Mouse (Mus musculus): Measurements from ENCODE around the gene Pten. TPM values are rescaled to one million over a fixed set of nuclear protein-coding genes. Genes with fewer than 3 reads are reported as not detected.
"Not testable (repeated sequence)": the region's sequence is repeated elsewhere in the genome, so short reads cannot be mapped to it uniquely, and the experiment has no call there.

The Pten gene
- polyA plus RNA-seq, 1 experiment from 2014 or later: 6.6 TPM

- Histone ChIP-seq H3K9me3 (ENCODE audit: control insufficient read depth, low read length) (no peaks in the 10 kb centered on the region), H3K9ac (ENCODE audit: low read depth, low read length) (no peak overlapping the region), H3K36me3 (ENCODE audit: control insufficient read depth, insufficient read depth, low read length) (0 out of 2 replicates have a peak, but pooled peaks cover 2% of the 10 kb centered on the region), H3K4me2 (no peak overlapping the region), H3K4me1 (replicated peaks; ENCODE audit: control insufficient read depth, insufficient read depth, low read length) (no peaks in the 10 kb centered on the region; the same call in 1 of the 2 replicates), H3K4me3 (ENCODE audit: low read depth, low read length) (no peak overlapping the region), H3K27me3 (replicated peaks; ENCODE audit: control insufficient read depth, insufficient read depth, low read length) (no peaks in the 10 kb centered on the region), H3K27ac (ENCODE audit: low read depth, low read length) (no peak overlapping the region)
- DNase-seq (ENCODE audit: low spot score) (no peak), ATAC-seq (replicated peaks; ENCODE audit: low FRiP score) (no peak)
- WGBS: 87% methylated on average over 5 of the region's 5 CpGs
Observed at GRCm38 (mm10) chr19:32781305-32782071, 24.2 kb downstream of the Pten start.

GRCm38 (mm10) chr19:32787388-32787787 is 30.1 kb downstream of the Pten start:
- not testable (repeated sequence) for ATAC-seq (replicated peaks; ENCODE audit: low FRiP score); H3K4me3 ChIP-seq (ENCODE audit: low read depth, low read length); H3K27ac ChIP-seq (ENCODE audit: low read depth, low read length); H3K9ac ChIP-seq (ENCODE audit: low read depth, low read length); H3K27me3 ChIP-seq (replicated peaks; ENCODE audit: control insufficient read depth, insufficient read depth, low read length); H3K4me2 ChIP-seq; DNase-seq (ENCODE audit: low spot score); H3K36me3 ChIP-seq (ENCODE audit: control insufficient read depth, insufficient read depth, low read length); H3K9me3 ChIP-seq (ENCODE audit: control insufficient read depth, low read length)
- peaks cover 15% of the 10 kb centered on the region for H3K4me1 ChIP-seq (replicated peaks; ENCODE audit: control insufficient read depth, insufficient read depth, low read length)
- WGBS: 46% methylated on average over 4 of the region's 4 CpGs

- 68% methylated on average over 3 of the region's 3 CpGs for WGBS
- H3K4me2 ChIP-seq; DNase-seq (ENCODE audit: low spot score); H3K9me3 ChIP-seq (ENCODE audit: control insufficient read depth, low read length); H3K27me3 ChIP-seq (replicated peaks; ENCODE audit: control insufficient read depth, insufficient read depth, low read length); H3K9ac ChIP-seq (ENCODE audit: low read depth, low read length); H3K36me3 ChIP-seq (ENCODE audit: control insufficient read depth, insufficient read depth, low read length); H3K4me3 ChIP-seq (ENCODE audit: low read depth, low read length); H3K27ac ChIP-seq (ENCODE audit: low read depth, low read length): not testable (repeated sequence)
- H3K4me1 ChIP-seq (replicated peaks; ENCODE audit: control insufficient read depth, insufficient read depth, low read length): peaks cover 15% of the 10 kb centered on the region
- ATAC-seq (replicated peaks; ENCODE audit: low FRiP score): peak; percentile 53; the same call in 1 of the 2 replicates
Observed at GRCm38 (mm10) chr19:32788016-32788415, 30.7 kb downstream of the Pten start.

GRCm38 (mm10) chr19:32789535-32789934 is 32.2 kb downstream of the Pten start:
- WGBS: 65% methylated on average over 3 of the region's 3 CpGs
- Histone ChIP-seq H3K9me3 (ENCODE audit: control insufficient read depth, low read length) (no peaks in the 10 kb centered on the region), H3K36me3 (ENCODE audit: control insufficient read depth, insufficient read depth, low read length) (0 out of 2 replicates have a peak, but pooled peaks cover 2% of the 10 kb centered on the region), H3K4me2 (peak overlapping the region; percentile 22; the same call in 1 of the 2 replicates), H3K4me1 (replicated peaks; ENCODE audit: control insufficient read depth, insufficient read depth, low read length) (peaks cover 15% of the 10 kb centered on the region), H3K4me3 (ENCODE audit: low read depth, low read length) (no peak overlapping the region), H3K9ac (ENCODE audit: low read depth, low read length) (no peak overlapping the region), H3K27ac (ENCODE audit: low read depth, low read length) (no peak overlapping the region), H3K27me3 (replicated peaks; ENCODE audit: control insufficient read depth, insufficient read depth, low read length) (no peaks in the 10 kb centered on the region)
- DNase-seq (ENCODE audit: low spot score) (no peak), ATAC-seq (replicated peaks; ENCODE audit: low FRiP score) (no peak)

- no peaks in the 10 kb centered on the region for H3K9me3 ChIP-seq (ENCODE audit: control insufficient read depth, low read length)
- WGBS: 59% methylated on average over 6 of the region's 6 CpGs
- H3K27ac ChIP-seq (ENCODE audit: low read depth, low read length): no peak overlapping the region
- no peak overlapping the region for H3K4me3 ChIP-seq (ENCODE audit: low read depth, low read length)
- no peak overlapping the region for H3K9ac ChIP-seq (ENCODE audit: low read depth, low read length)
- no peak overlapping the region for H3K4me2 ChIP-seq
- H3K27me3 ChIP-seq (replicated peaks; ENCODE audit: control insufficient read depth, insufficient read depth, low read length): no peaks in the 10 kb centered on the region
- ATAC-seq (replicated peaks; ENCODE audit: low FRiP score) (no peak), DNase-seq (ENCODE audit: low spot score) (no peak)
- H3K4me1 ChIP-seq (replicated peaks; ENCODE audit: control insufficient read depth, insufficient read depth, low read length): peaks cover 13% of the 10 kb centered on the region
- H3K36me3 ChIP-seq (ENCODE audit: control insufficient read depth, insufficient read depth, low read length): no peaks in the 10 kb centered on the region
Observed at GRCm38 (mm10) chr19:32792610-32793009, 35.3 kb downstream of the Pten start.

GRCm38 (mm10) chr19:32793901-32794300 is 36.6 kb downstream of the Pten start:
- DNase-seq (ENCODE audit: low spot score) (no peak), ATAC-seq (replicated peaks; ENCODE audit: low FRiP score) (no peak)
- Histone ChIP-seq H3K27ac (ENCODE audit: low read depth, low read length) (no peak overlapping the region), H3K4me1 (replicated peaks; ENCODE audit: control insufficient read depth, insufficient read depth, low read length) (peaks cover 2% of the 10 kb centered on the region), H3K36me3 (ENCODE audit: control insufficient read depth, insufficient read depth, low read length) (no peaks in the 10 kb centered on the region), H3K27me3 (replicated peaks; ENCODE audit: control insufficient read depth, insufficient read depth, low read length) (no peaks in the 10 kb centered on the region), H3K4me3 (ENCODE audit: low read depth, low read length) (no peak overlapping the region), H3K9me3 (ENCODE audit: control insufficient read depth, low read length) (no peaks in the 10 kb centered on the region), H3K4me2 (no peak overlapping the region), H3K9ac (ENCODE audit: low read depth, low read length) (no peak overlapping the region)

GRCm38 (mm10) chr19:32800557-32800956 is 43.3 kb downstream of the Pten start:
- H3K27me3 ChIP-seq (replicated peaks; ENCODE audit: control insufficient read depth, insufficient read depth, low read length): no peaks in the 10 kb centered on the region
- H3K9me3 ChIP-seq (ENCODE audit: control insufficient read depth, low read length): no peaks in the 10 kb centered on the region
- H3K4me3 ChIP-seq (ENCODE audit: low read depth, low read length): no peak overlapping the region
- H3K4me1 ChIP-seq (replicated peaks; ENCODE audit: control insufficient read depth, insufficient read depth, low read length): no peaks in the 10 kb centered on the region
- H3K36me3 ChIP-seq (ENCODE audit: control insufficient read depth, insufficient read depth, low read length): no peaks in the 10 kb centered on the region; the same call in 1 of the 2 replicates
- H3K4me2 ChIP-seq: no peak overlapping the region
- H3K9ac ChIP-seq (ENCODE audit: low read depth, low read length): no peak overlapping the region
- no peak for ATAC-seq (replicated peaks; ENCODE audit: low FRiP score)
- WGBS: 86% methylated on average over 2 of the region's 2 CpGs
- no peak for DNase-seq (ENCODE audit: low spot score)
- H3K27ac ChIP-seq (ENCODE audit: low read depth, low read length): no peak overlapping the region

GRCm38 (mm10) chr19:32804703-32805102 is 47.4 kb downstream of the Pten start:
- no peaks in the 10 kb centered on the region for H3K9me3 ChIP-seq (ENCODE audit: control insufficient read depth, low read length)
- DNase-seq (ENCODE audit: low spot score) (no peak), ATAC-seq (replicated peaks; ENCODE audit: low FRiP score) (no peak)
- no peaks in the 10 kb centered on the region for H3K4me1 ChIP-seq (replicated peaks; ENCODE audit: control insufficient read depth, insufficient read depth, low read length)
- H3K4me2 ChIP-seq: no peak overlapping the region
- no peak overlapping the region for H3K4me3 ChIP-seq (ENCODE audit: low read depth, low read length)
- no peak overlapping the region for H3K27ac ChIP-seq (ENCODE audit: low read depth, low read length)
- H3K9ac ChIP-seq (ENCODE audit: low read depth, low read length): no peak overlapping the region
- H3K27me3 ChIP-seq (replicated peaks; ENCODE audit: control insufficient read depth, insufficient read depth, low read length): no peaks in the 10 kb centered on the region
- H3K36me3 ChIP-seq (ENCODE audit: control insufficient read depth, insufficient read depth, low read length): no peaks in the 10 kb centered on the region; the same call in 1 of the 2 replicates
- 60% methylated on average over 4 of the region's 4 CpGs for WGBS

GRCm38 (mm10) chr19:32807610-32808009 is 50.3 kb downstream of the Pten start:
- H3K9ac ChIP-seq (ENCODE audit: low read depth, low read length): no peak overlapping the region
- no peaks in the 10 kb centered on the region; the same call in 1 of the 2 replicates for H3K36me3 ChIP-seq (ENCODE audit: control insufficient read depth, insufficient read depth, low read length)
- H3K4me1 ChIP-seq (replicated peaks; ENCODE audit: control insufficient read depth, insufficient read depth, low read length): no peaks in the 10 kb centered on the region
- H3K4me2 ChIP-seq: no peak overlapping the region
- no peak overlapping the region for H3K27ac ChIP-seq (ENCODE audit: low read depth, low read length)
- ATAC-seq (replicated peaks; ENCODE audit: low FRiP score) (no peak), DNase-seq (ENCODE audit: low spot score) (no peak)
- no peaks in the 10 kb centered on the region for H3K27me3 ChIP-seq (replicated peaks; ENCODE audit: control insufficient read depth, insufficient read depth, low read length)
- H3K9me3 ChIP-seq (ENCODE audit: control insufficient read depth, low read length): no peaks in the 10 kb centered on the region
- H3K4me3 ChIP-seq (ENCODE audit: low read depth, low read length): no peak overlapping the region
- WGBS: 87% methylated on average over 2 of the region's 2 CpGs
